Mouse (Mus musculus) ES-Bruce4 (cell line): ENCODE measurements at regions not wholly inside any gene's neighbourhood (a gene's known extent, or its start where the extent isn't known, plus 50 kb on each side); places are given as distances from the start of the nearest gene placed in this dataset.

Experiments
- H3K27ac ChIP-seq: 2 replicates; pipeline ENCODE4 v1.5.1; 2012; ENCODE audit warnings: low read length, inconsistent platforms; ENCODE audit not compliant: insufficient read depth
- H3K27me3 ChIP-seq: 2 replicates; pipeline ENCODE4 v1.6.1; 2012; ENCODE audit warnings: mild to moderate bottlenecking, low read length, inconsistent platforms; ENCODE audit not compliant: control insufficient read depth, poor library complexity, insufficient read depth, severe bottlenecking
- H3K36me3 ChIP-seq: 2 replicates; pipeline ENCODE4 v1.6.1; 2012; ENCODE audit warnings: inconsistent platforms, mild to moderate bottlenecking, low read length, moderate library complexity; ENCODE audit not compliant: control insufficient read depth, poor library complexity, insufficient read depth, severe bottlenecking
- H3K4me1 ChIP-seq: one replicate; pipeline ENCODE4 v1.8.1; 2011; ENCODE audit warnings: low read length; ENCODE audit not compliant: control insufficient read depth, insufficient read depth
- H3K4me3 ChIP-seq: 2 replicates; pipeline ENCODE4 v1.5.1; 2011; ENCODE audit warnings: low read depth, mild to moderate bottlenecking, low read length
- H3K9ac ChIP-seq: 2 replicates; pipeline ENCODE4 v1.6.1; 2012; ENCODE audit warnings: low read depth, mild to moderate bottlenecking, inconsistent platforms; ENCODE audit not compliant: poor library complexity, severe bottlenecking
- H3K9me3 ChIP-seq: replicated peaks from 2 replicates; pipeline ENCODE4 v1.6.1; 2012; ENCODE audit warnings: mild to moderate bottlenecking, low read length, inconsistent platforms; ENCODE audit not compliant: control insufficient read depth, poor library complexity, insufficient read depth, severe bottlenecking
- CTCF ChIP-seq: IDR thresholded peaks from one replicate; pipeline ENCODE4 v1.8.1; 2011; ENCODE audit warnings: low read depth, low read length
- EP300 ChIP-seq: IDR thresholded peaks from 2 replicates; pipeline ENCODE4 v1.6.1; 2011; ENCODE audit warnings: low read depth, low read length; ENCODE audit not compliant: insufficient read depth
- POLR2A ChIP-seq: IDR thresholded peaks from one replicate; pipeline ENCODE4 v1.8.1; 2011; ENCODE audit warnings: low read length; ENCODE audit not compliant: insufficient read depth

GRCm38 (mm10) chr5:50258017-50258416, 199.2 kb upstream of the Adgra3 start:
- Histone ChIP-seq H3K27ac (no peak overlapping the region), H3K36me3 (no peaks in the 10 kb centered on the region), H3K9ac (no peak overlapping the region), H3K4me3 (no peak overlapping the region), H3K27me3 (no peaks in the 10 kb centered on the region), H3K9me3 (no peaks in the 10 kb centered on the region), H3K4me1 (no peaks in the 10 kb centered on the region)
- TF ChIP-seq CTCF (no peak), EP300 (no peak), POLR2A (no peak)

GRCm38 (mm10) chr5:50234111-50234510, 175.3 kb upstream of the Adgra3 start:
- Histone ChIP-seq H3K9me3 (no peaks in the 10 kb centered on the region; the same call in 1 of the 2 replicates), H3K27me3 (no peaks in the 10 kb centered on the region), H3K4me1 (no peaks in the 10 kb centered on the region), H3K36me3 (no peaks in the 10 kb centered on the region), H3K27ac (no peak overlapping the region), H3K4me3 (no peak overlapping the region), H3K9ac (no peak overlapping the region)
- TF ChIP-seq CTCF: no peak
- no peak for TF ChIP-seq EP300
- TF ChIP-seq POLR2A: no peak

- Histone ChIP-seq H3K9me3 (no peaks in the 10 kb centered on the region), H3K27ac (no peak overlapping the region), H3K4me3 (no peak overlapping the region), H3K9ac (no peak overlapping the region), H3K27me3 (no peaks in the 10 kb centered on the region; the same call in 1 of the 2 replicates), H3K36me3 (no peaks in the 10 kb centered on the region), H3K4me1 (no peaks in the 10 kb centered on the region)
- TF ChIP-seq EP300 (no peak), POLR2A (no peak), CTCF (no peak)
These were observed 158.2 kb upstream of the Adgra3 start for GRCm38 (mm10) chr5:50216956-50217355.

GRCm38 (mm10) chr5:50215960-50216359, 157.2 kb upstream of the Adgra3 start:
- Histone ChIP-seq H3K27me3 (no peaks in the 10 kb centered on the region; the same call in 1 of the 2 replicates), H3K27ac (no peak overlapping the region), H3K9ac (no peak overlapping the region), H3K36me3 (no peaks in the 10 kb centered on the region), H3K4me1 (no peaks in the 10 kb centered on the region), H3K9me3 (no peaks in the 10 kb centered on the region), H3K4me3 (no peak overlapping the region)
- TF ChIP-seq POLR2A: no peak

GRCm38 (mm10) chr5:50202307-50203010, 143.7 kb upstream of the Adgra3 start:
- no peak overlapping the region for H3K9ac ChIP-seq
- no peaks in the 10 kb centered on the region for H3K4me1 ChIP-seq
- no peaks in the 10 kb centered on the region for H3K9me3 ChIP-seq
- TF ChIP-seq EP300 (no peak), CTCF (no peak), POLR2A (no peak)
- no peak overlapping the region for H3K27ac ChIP-seq
- H3K27me3 ChIP-seq: no peaks in the 10 kb centered on the region
- H3K4me3 ChIP-seq: no peak overlapping the region
- no peaks in the 10 kb centered on the region for H3K36me3 ChIP-seq

GRCm38 (mm10) chr5:50196423-50196822, 137.6 kb upstream of the Adgra3 start:
- Histone ChIP-seq H3K27me3 (no peaks in the 10 kb centered on the region), H3K4me1 (no peaks in the 10 kb centered on the region), H3K9me3 (no peaks in the 10 kb centered on the region), H3K4me3 (no peak overlapping the region), H3K27ac (no peak overlapping the region), H3K36me3 (no peaks in the 10 kb centered on the region), H3K9ac (no peak overlapping the region)
- TF ChIP-seq EP300: no peak
